Comparison of ENCODE assay signal across 10 mouse cellular contexts in the genomic region with DNA sequence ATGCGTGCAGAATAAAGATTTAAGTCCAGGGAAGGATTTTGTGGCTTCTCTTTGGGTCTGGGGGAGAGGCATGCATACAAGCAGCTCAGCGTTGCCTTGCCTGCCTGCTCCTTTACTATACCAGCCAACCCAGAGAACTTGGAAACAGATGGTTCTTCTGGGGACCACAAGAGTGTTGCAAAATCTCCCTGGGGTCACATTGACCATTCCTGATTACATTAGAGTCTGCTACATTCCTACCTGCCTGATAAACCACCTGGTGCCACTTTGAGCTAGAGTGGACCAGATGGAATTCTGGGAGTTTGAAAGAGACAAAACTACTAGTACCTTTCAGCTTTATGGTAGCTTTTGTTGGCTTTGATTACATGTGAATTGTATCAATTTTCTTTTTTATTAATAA. TPM values are rescaled to one million over a fixed set of nuclear protein-coding genes. Genes with fewer than 3 reads are reported as not detected.
DNase-seq lines count a peak whose midpoint lies in the region; ATAC-seq and TF ChIP-seq lines count a peak whose summit lies in the region.
"Had no signal": no experiment of that assay in that cellular context is flagged by ENCODE, and none has a peak within 500 bp of the region (broad histone marks: within the 10 kb centered on the region; RNA-seq: fewer than 3 reads in every experiment).

No protein-coding gene starts in this region.

- DNase-seq in kidney, adult 11 months, result no peak
- DNase-seq in forebrain, postnatal 0 days, result no peak
- peak; percentile 61 for DNase-seq in lung, postnatal 25 days (ENCODE audit: low spot score)
- DNase-seq in right cerebral cortex, postnatal 4 days, result no peak
- DNase-seq in left cerebral cortex, adult 2 months (ENCODE audit: extremely low spot score in 1 of 2, low spot score in 2 of 2), result no peak
- no peak for DNase-seq in ovary, adult 18-20 months (ENCODE audit: low spot score)
- DNase-seq: adrenal gland, adult 8-10 months; cerebellum, adult 9-10 months had no signal

- no peak overlapping the region for H3K4me3 ChIP-seq in kidney, embryonic 14.5 days (ENCODE audit: low read length)
- H3K4me3 ChIP-seq in embryonic facial prominence, embryonic 12.5 days, result no peak overlapping the region
- H3K4me3 ChIP-seq in forebrain, postnatal 0 days (ENCODE audit: low read depth, low read length), result no peak overlapping the region
- H3K4me3 ChIP-seq in left cerebral cortex, adult 2 months, result no peak overlapping the region

- H3K9me3 ChIP-seq in kidney, embryonic 14.5 days (ENCODE audit: control insufficient read depth, low read length), result no peaks in the 10 kb centered on the region
- no peaks in the 10 kb centered on the region for H3K9me3 ChIP-seq in embryonic facial prominence, embryonic 12.5 days
- no peaks in the 10 kb centered on the region for H3K9me3 ChIP-seq in forebrain, postnatal 0 days (ENCODE audit: low read length)

- no peaks in the 10 kb centered on the region for H3K36me3 ChIP-seq in kidney, embryonic 14.5 days (ENCODE audit: control insufficient read depth, insufficient read depth, low read length)
- no peaks in the 10 kb centered on the region for H3K36me3 ChIP-seq in embryonic facial prominence, embryonic 12.5 days
- no peaks in the 10 kb centered on the region for H3K36me3 ChIP-seq in forebrain, postnatal 0 days (ENCODE audit: insufficient read depth)

- peaks cover 26% of the 10 kb centered on the region for H3K4me1 ChIP-seq in kidney, embryonic 14.5 days (ENCODE audit: control insufficient read depth, insufficient read depth, low read length)
- peaks cover 48% of the 10 kb centered on the region for H3K4me1 ChIP-seq in embryonic facial prominence, embryonic 12.5 days
- H3K4me1 ChIP-seq in forebrain, postnatal 0 days (ENCODE audit: insufficient read depth), result peaks cover 22% of the 10 kb centered on the region

- no peak overlapping the region for H3K27ac ChIP-seq in kidney, embryonic 14.5 days (ENCODE audit: low read depth, low read length)
- no peak overlapping the region for H3K27ac ChIP-seq in embryonic facial prominence, embryonic 12.5 days
- no peak overlapping the region for H3K27ac ChIP-seq in forebrain, postnatal 0 days (ENCODE audit: low read depth, low read length)
- H3K27ac ChIP-seq in left cerebral cortex, adult 2 months, result no peak overlapping the region

- no peak for TF ChIP-seq CTCF in forebrain, postnatal 0 days (IDR thresholded peaks at IDR 0.05; ENCODE audit: low read depth)
- TF ChIP-seq CTCF in left cerebral cortex, adult 2 months (IDR thresholded peaks at IDR 0.05), result no peak

- no peak for ATAC-seq in kidney, embryonic 14.5 days (ENCODE audit: low FRiP score, low TSS enrichment)
- no peak for ATAC-seq in embryonic facial prominence, embryonic 12.5 days (ENCODE audit: insufficient number of reproducible peaks, insufficient read depth, low FRiP score, low TSS enrichment)
- ATAC-seq in forebrain, postnatal 0 days, result no peak

- WGBS in kidney, embryonic 14.5 days, result 57% methylated on average over 2 of the region's 2 CpGs
- WGBS in embryonic facial prominence, embryonic 12.5 days, result 60% methylated on average over 2 of the region's 2 CpGs
- WGBS in forebrain, postnatal 0 days, result 54% methylated on average over 2 of the region's 2 CpGs

- intact Hi-C loops in left cerebral cortex, adult 2 months (cut with DNase I), result no loop called here

- no peak overlapping the region for H3K4me2 ChIP-seq in kidney, embryonic 14.5 days (replicated peaks; ENCODE audit: low read depth, low read length)
- 0 out of 2 replicates have a peak overlapping the region, but pooled peaks have one; percentile 76 for H3K4me2 ChIP-seq in embryonic facial prominence, embryonic 12.5 days (replicated peaks)
- H3K4me2 ChIP-seq in forebrain, postnatal 0 days (ENCODE audit: low read depth), result no peak overlapping the region

- H3K27me3 ChIP-seq in kidney, embryonic 14.5 days (ENCODE audit: control insufficient read depth, insufficient read depth, low read length), result no peaks in the 10 kb centered on the region
- no peaks in the 10 kb centered on the region for H3K27me3 ChIP-seq in embryonic facial prominence, embryonic 12.5 days
- H3K27me3 ChIP-seq in forebrain, postnatal 0 days (ENCODE audit: insufficient read depth, low read length), result no peaks in the 10 kb centered on the region

- 0 out of 2 replicates have a peak overlapping the region, but pooled peaks have one; percentile 12 for H3K9ac ChIP-seq in kidney, embryonic 14.5 days (ENCODE audit: low read depth, low read length)
- no peak overlapping the region for H3K9ac ChIP-seq in embryonic facial prominence, embryonic 12.5 days
- H3K9ac ChIP-seq in forebrain, postnatal 0 days, result 0 out of 2 replicates have a peak overlapping the region, but pooled peaks have one; percentile 18

RNA-seq across cellular contexts. Expression of gene Srsf4, which starts 3.4 kb away (rescaled TPM):
- 82.4 and 118 TPM in 2 replicates for polyA plus RNA-seq in kidney, embryonic 14.5 days (2014; fragmentation: Nextera tagmentation; extraction: Ambion mirVana)
- 141 and 143 TPM in 2 replicates for polyA plus RNA-seq in embryonic facial prominence, embryonic 12.5 days (2016; fragmentation: Nextera tagmentation; extraction: Ambion mirVana)
- 28.2 and 49.4 TPM in 2 replicates for total RNA-seq in forebrain, postnatal 0 days (2014; rRNA removed)
- polyA plus RNA-seq in forebrain, postnatal 0 days (2015; fragmentation: Nextera tagmentation; extraction: Ambion mirVana), result 81.3 and 99.7 TPM in 2 replicates
- 10 to 100 TPM; 70.8 to 72.8 TPM for total RNA-seq in left cerebral cortex, adult 2 months (2021)

RNA-seq across cellular contexts. Expression of gene Mecr, which starts 33.6 kb away (rescaled TPM):
- polyA plus RNA-seq in kidney, embryonic 14.5 days (2014; fragmentation: Nextera tagmentation; extraction: Ambion mirVana), result 40.9 and 46.6 TPM in 2 replicates
- 48.4 and 50.4 TPM in 2 replicates for polyA plus RNA-seq in embryonic facial prominence, embryonic 12.5 days (2016; fragmentation: Nextera tagmentation; extraction: Ambion mirVana)
- 20.3 and 22.2 TPM in 2 replicates for total RNA-seq in forebrain, postnatal 0 days (2014; rRNA removed)
- polyA plus RNA-seq in forebrain, postnatal 0 days (2015; fragmentation: Nextera tagmentation; extraction: Ambion mirVana), result 31.8 and 32.1 TPM in 2 replicates
- total RNA-seq in left cerebral cortex, adult 2 months (2021), result 10 to 100 TPM; 31.0 to 37.2 TPM

RNA-seq across cellular contexts. Expression of gene Ptpru, which starts 38.7 kb away (rescaled TPM):
- polyA plus RNA-seq in kidney, embryonic 14.5 days (2014; fragmentation: Nextera tagmentation; extraction: Ambion mirVana), result 17.0 and 25.2 TPM in 2 replicates
- 38.1 and 39.2 TPM in 2 replicates for polyA plus RNA-seq in embryonic facial prominence, embryonic 12.5 days (2016; fragmentation: Nextera tagmentation; extraction: Ambion mirVana)
- 18.5 and 27.4 TPM in 2 replicates for total RNA-seq in forebrain, postnatal 0 days (2014; rRNA removed)
- 15.0 and 21.2 TPM in 2 replicates for polyA plus RNA-seq in forebrain, postnatal 0 days (2015; fragmentation: Nextera tagmentation; extraction: Ambion mirVana)
- 10 to 100 TPM; 53.4 to 59.2 TPM for total RNA-seq in left cerebral cortex, adult 2 months (2021)

RNA-seq across cellular contexts. Expression of gene Tmem200b, which starts 44.7 kb away (rescaled TPM):
- polyA plus RNA-seq in kidney, embryonic 14.5 days (2014; fragmentation: Nextera tagmentation; extraction: Ambion mirVana), result 1.8 and 2.1 TPM in 2 replicates
- 4.7 and 5.5 TPM in 2 replicates for polyA plus RNA-seq in embryonic facial prominence, embryonic 12.5 days (2016; fragmentation: Nextera tagmentation; extraction: Ambion mirVana)
- 2.5 and 2.7 TPM in 2 replicates for total RNA-seq in forebrain, postnatal 0 days (2014; rRNA removed)
- polyA plus RNA-seq in forebrain, postnatal 0 days (2015; fragmentation: Nextera tagmentation; extraction: Ambion mirVana), result 0.26 and 0.33 TPM in 2 replicates
- total RNA-seq in left cerebral cortex, adult 2 months (2021), result 10 to 100 TPM in 1 of 2 experiments, 1 to 10 TPM in 1; 9.8 to 10.9 TPM
